Mouse (Mus musculus) embryonic facial prominence, embryonic 13.5 days (tissue): ENCODE data around the gene Cpsf3. TPM values are rescaled to one million over a fixed set of nuclear protein-coding genes. Genes with fewer than 3 reads are reported as not detected.
A peak's percentile ranks its signal among the peaks of the same experiment; 100 is the strongest.

Experiments
- ATAC-seq: fragments of 200-750 bp; cut with Nextera tagmentation; 2 replicates; pipeline ENCODE4 v1.8.0; 2017; ENCODE audit warnings: low read depth; ENCODE audit not compliant: insufficient number of reproducible peaks, insufficient read depth, low FRiP score, low TSS enrichment
- H3K27ac ChIP-seq: fragments of 300-500 bp; sonication (generic); 2 replicates; pipeline ENCODE4 v1.5.1; 2015; ENCODE audit warnings: moderate library complexity, mild to moderate bottlenecking, inconsistent platforms
- H3K27me3 ChIP-seq: fragments of 300-500 bp; sonication (generic); 2 replicates; pipeline ENCODE4 v1.6.1; 2015; ENCODE audit warnings: mild to moderate bottlenecking, inconsistent platforms
- H3K36me3 ChIP-seq: fragments of 300-500 bp; sonication (generic); 2 replicates; pipeline ENCODE4 v1.6.1; 2015; ENCODE audit warnings: mild to moderate bottlenecking, inconsistent platforms
- H3K4me1 ChIP-seq: fragments of 300-500 bp; sonication (generic); 2 replicates; pipeline ENCODE4 v1.6.1; 2015; ENCODE audit warnings: inconsistent platforms
- H3K4me2 ChIP-seq: fragments of 300-500 bp; sonication (generic); 2 replicates; pipeline ENCODE4 v1.6.1; 2015; ENCODE audit warnings: moderate library complexity, mild to moderate bottlenecking, inconsistent platforms
- H3K4me3 ChIP-seq: fragments of 300-500 bp; sonication (generic); 2 replicates; pipeline ENCODE4 v1.5.1; 2015; ENCODE audit warnings: mild to moderate bottlenecking, inconsistent platforms
- H3K9ac ChIP-seq: fragments of 300-500 bp; sonication (generic); 2 replicates; pipeline ENCODE4 v1.6.1; 2015; ENCODE audit warnings: mild to moderate bottlenecking, inconsistent platforms
- H3K9me3 ChIP-seq: fragments of 300-500 bp; sonication (generic); 2 replicates; pipeline ENCODE4 v1.6.1; 2016; ENCODE audit warnings: inconsistent platforms
- WGBS: fragments of 180-500 bp; shearing (Covaris S2); methylation state at CpG from one replicate; pipeline ENCODE4 v1.1.7; 2015; ENCODE audit warnings: mixed read lengths; 5-methylcytosine and 5-hydroxymethylcytosine counted together
- polyA plus RNA-seq: library from polyadenylated mRNA; unstranded; fragments of >200 nt; fragmentation: Nextera tagmentation; extraction: Ambion mirVana; gene quantifications from 2 replicates; pipeline ENCODE4 v1.2.1, GENCODE M21; 2015

The Cpsf3 gene
- 108 and 111 TPM in 2 replicates for polyA plus RNA-seq

GRCm38 (mm10) chr12:21284761-21285441, at the start of gene Cpsf3:
Gene Cpsf3, plus strand, starts transcription at chr12:21285391.
- Histone ChIP-seq H3K27me3 (no peaks in the 10 kb centered on the region), H3K4me2 (peak within 1 kb of the TSS; percentile 76), H3K9me3 (no peaks in the 10 kb centered on the region), H3K36me3 (peaks cover 7% of the 10 kb centered on the region), H3K4me1 (peaks cover 19% of the 10 kb centered on the region), H3K4me3 (peak within 1 kb of the TSS; percentile 83), H3K9ac (peak within 1 kb of the TSS; percentile 93), H3K27ac (peak within 1 kb of the TSS; percentile 96)
- WGBS = 54% methylated on average over 11 of the region's 11 CpGs
- no peak for ATAC-seq

- H3K4me2 ChIP-seq = no peak overlapping the region
These were observed 43.2 kb upstream of the Cpsf3 start for GRCm38 (mm10) chr12:21241965-21242364.

DNA sequence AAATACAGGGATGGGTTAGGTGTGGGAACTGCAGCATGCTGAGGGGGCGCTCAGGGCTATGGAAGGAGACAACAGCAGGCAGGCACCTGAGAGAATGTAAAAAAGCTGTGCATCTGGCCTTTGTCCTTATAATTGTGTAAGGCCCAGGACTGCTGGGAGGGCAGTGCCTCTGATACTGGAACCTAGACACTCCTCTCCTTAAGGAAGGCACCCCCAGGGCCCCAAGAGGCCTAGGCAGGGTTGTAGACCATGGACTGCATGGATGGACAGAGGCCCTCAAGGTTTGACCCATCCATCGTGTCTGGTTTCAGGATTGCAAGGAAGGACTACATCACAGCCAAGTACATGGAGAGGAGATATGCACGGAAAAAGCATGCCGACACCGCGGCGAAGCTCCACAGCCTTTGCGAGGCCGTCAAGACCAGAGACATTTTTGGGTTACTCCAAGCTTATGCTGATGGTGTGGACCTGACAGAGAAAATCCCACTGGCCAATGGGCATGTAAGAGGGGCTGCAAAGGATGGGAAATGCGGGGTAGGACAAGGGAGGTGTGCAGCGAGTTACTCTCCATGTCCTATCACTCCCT, 40.7 kb upstream of the Cpsf3 start:
- 96% methylated on average over 11 of the region's 11 CpGs for WGBS
- Histone ChIP-seq H3K4me2 (no peak overlapping the region), H3K27me3 (no peaks in the 10 kb centered on the region), H3K4me3 (no peak overlapping the region), H3K27ac (no peak overlapping the region), H3K36me3 (peaks cover 78% of the 10 kb centered on the region), H3K4me1 (no peaks in the 10 kb centered on the region), H3K9me3 (no peaks in the 10 kb centered on the region), H3K9ac (no peak overlapping the region)
- ATAC-seq = no peak

More at GRCm38 (mm10) chr12:21241965-21242364, 43.2 kb upstream of the Cpsf3 start:
- no peak for ATAC-seq
- Histone ChIP-seq H3K27ac (no peak overlapping the region), H3K36me3 (peaks cover 81% of the 10 kb centered on the region), H3K9ac (no peak overlapping the region), H3K4me3 (no peak overlapping the region), H3K4me1 (no peaks in the 10 kb centered on the region), H3K27me3 (no peaks in the 10 kb centered on the region), H3K9me3 (no peaks in the 10 kb centered on the region)
- 73% methylated on average over 3 of the region's 3 CpGs for WGBS

DNA sequence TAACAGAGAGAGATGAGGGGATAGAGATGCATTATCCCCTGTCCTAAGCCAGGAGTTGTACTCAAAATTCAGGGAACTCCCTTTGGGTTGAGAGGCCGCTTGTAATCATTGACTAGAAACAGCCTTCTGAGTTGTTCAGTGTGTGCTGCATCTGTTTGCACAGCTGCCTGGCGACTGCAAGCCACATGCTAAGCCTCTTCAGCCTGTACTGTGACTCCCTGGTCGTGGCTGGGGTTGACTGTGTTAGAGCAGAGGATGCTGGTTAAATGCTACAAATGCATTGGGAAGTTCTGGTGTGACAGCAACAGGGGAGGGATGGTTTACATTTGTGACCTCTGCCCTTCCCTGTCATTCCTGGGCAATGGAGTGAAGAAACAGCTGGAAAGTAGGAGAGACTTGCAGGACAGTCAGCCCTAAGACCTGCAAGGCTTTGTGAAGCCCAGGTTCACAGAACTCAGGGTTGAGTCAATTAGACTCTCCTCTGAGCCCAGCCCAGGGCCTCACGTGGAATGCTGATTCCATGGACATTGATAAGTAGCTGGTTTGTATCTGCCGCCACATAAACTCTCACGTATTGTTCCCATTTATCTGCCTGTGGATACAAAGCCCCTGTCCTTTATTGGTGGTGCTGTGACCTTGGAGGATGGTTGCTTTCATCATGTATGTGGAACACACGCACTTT, 37.3 kb upstream of the Cpsf3 start:
- Histone ChIP-seq H3K27ac (no peak overlapping the region), H3K9ac (no peak overlapping the region), H3K27me3 (no peaks in the 10 kb centered on the region), H3K36me3 (peaks cover 91% of the 10 kb centered on the region), H3K4me2 (no peak overlapping the region), H3K9me3 (no peaks in the 10 kb centered on the region), H3K4me3 (no peak overlapping the region), H3K4me1 (no peaks in the 10 kb centered on the region)
- no peak for ATAC-seq
- WGBS = 79% methylated on average over 7 of the region's 7 CpGs

DNA sequence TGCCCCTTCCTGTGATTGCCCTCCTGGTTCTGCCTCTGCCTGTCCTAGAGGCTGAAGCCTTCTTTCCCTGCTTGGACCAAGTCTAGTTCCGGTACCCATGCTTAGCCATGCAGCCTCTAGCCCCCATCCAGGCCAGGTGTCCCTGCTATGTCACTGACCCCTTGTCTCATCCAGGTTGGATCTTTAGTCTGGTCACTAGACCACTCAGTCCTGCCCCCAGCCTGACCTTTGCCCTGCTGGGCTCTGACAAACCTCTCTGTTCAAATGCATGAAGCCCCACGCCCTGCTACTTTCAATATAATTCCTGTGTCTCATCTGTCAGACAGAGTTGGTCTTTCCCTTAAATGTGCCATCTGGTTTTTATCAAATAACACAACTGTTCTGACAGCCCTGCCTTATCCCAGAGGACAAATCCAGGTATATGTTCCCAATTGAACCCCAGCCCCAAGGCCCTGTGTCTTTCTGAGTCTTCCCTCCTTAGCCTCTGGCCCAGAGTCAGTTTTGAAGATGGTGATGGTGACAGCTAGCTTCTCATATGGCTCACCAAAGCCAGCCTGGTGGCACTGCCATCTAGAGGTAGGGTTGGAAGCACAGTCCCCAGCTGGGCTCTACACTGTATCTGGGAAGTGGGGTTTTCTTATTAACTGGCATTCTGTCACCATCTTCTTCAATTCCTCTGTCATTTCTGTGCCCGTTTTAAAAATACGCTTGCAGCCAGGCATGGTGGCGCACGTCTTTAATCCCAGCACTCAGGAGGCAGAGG, 24.5 kb upstream of the Cpsf3 start:
- no peak overlapping the region for H3K4me3 ChIP-seq
- H3K9ac ChIP-seq = no peak overlapping the region
- H3K9me3 ChIP-seq = no peaks in the 10 kb centered on the region
- H3K4me2 ChIP-seq = no peak overlapping the region
- ATAC-seq = no peak
- no peaks in the 10 kb centered on the region for H3K4me1 ChIP-seq
- no peaks in the 10 kb centered on the region for H3K27me3 ChIP-seq
- H3K36me3 ChIP-seq = peaks cover 81% of the 10 kb centered on the region
- 80% methylated on average over 6 of the region's 6 CpGs for WGBS
- H3K27ac ChIP-seq = no peak overlapping the region

GRCm38 (mm10) chr12:21261521-21261920, 23.7 kb upstream of the Cpsf3 start:
- Histone ChIP-seq H3K9me3 (no peaks in the 10 kb centered on the region), H3K4me1 (no peaks in the 10 kb centered on the region), H3K27me3 (no peaks in the 10 kb centered on the region), H3K9ac (no peak overlapping the region), H3K4me3 (no peak overlapping the region), H3K27ac (no peak overlapping the region), H3K36me3 (peaks cover 81% of the 10 kb centered on the region), H3K4me2 (no peak overlapping the region)
- ATAC-seq = no peak
- WGBS = 74% methylated on average over 4 of the region's 4 CpGs

GRCm38 (mm10) chr12:21263256-21263655, 21.9 kb upstream of the Cpsf3 start:
- no peak overlapping the region for H3K9ac ChIP-seq
- no peak overlapping the region for H3K4me3 ChIP-seq
- no peaks in the 10 kb centered on the region for H3K4me1 ChIP-seq
- no peaks in the 10 kb centered on the region for H3K9me3 ChIP-seq
- no peak for ATAC-seq
- peaks cover 78% of the 10 kb centered on the region for H3K36me3 ChIP-seq
- 92% methylated on average over 5 of the region's 5 CpGs for WGBS
- H3K27ac ChIP-seq = no peak overlapping the region
- H3K4me2 ChIP-seq = no peak overlapping the region
- no peaks in the 10 kb centered on the region for H3K27me3 ChIP-seq

GRCm38 (mm10) chr12:21264241-21264640, 20.9 kb upstream of the Cpsf3 start:
- H3K4me2 ChIP-seq = no peak overlapping the region
- H3K4me1 ChIP-seq = no peaks in the 10 kb centered on the region
- 0 out of 2 replicates have a peak overlapping the region, but pooled peaks have one; percentile 5 for H3K27ac ChIP-seq
- no peak overlapping the region for H3K4me3 ChIP-seq
- H3K27me3 ChIP-seq = no peaks in the 10 kb centered on the region
- peaks cover 80% of the 10 kb centered on the region for H3K36me3 ChIP-seq
- H3K9ac ChIP-seq = no peak overlapping the region
- WGBS = 72% methylated on average over 5 of the region's 5 CpGs
- no peak for ATAC-seq
- H3K9me3 ChIP-seq = no peaks in the 10 kb centered on the region

- no peaks in the 10 kb centered on the region for H3K27me3 ChIP-seq
- H3K27ac ChIP-seq = no peak overlapping the region
- H3K4me1 ChIP-seq = no peaks in the 10 kb centered on the region
- WGBS = 82% methylated on average over 3 of the region's 3 CpGs
- no peaks in the 10 kb centered on the region for H3K9me3 ChIP-seq
- H3K4me3 ChIP-seq = no peak overlapping the region
- ATAC-seq = no peak
- no peak overlapping the region for H3K4me2 ChIP-seq
- no peak overlapping the region for H3K9ac ChIP-seq
- H3K36me3 ChIP-seq = peaks cover 81% of the 10 kb centered on the region
These were observed 20.2 kb upstream of the Cpsf3 start for GRCm38 (mm10) chr12:21264970-21265369.

- no peak overlapping the region for H3K27ac ChIP-seq
- no peaks in the 10 kb centered on the region for H3K4me1 ChIP-seq
- no peak overlapping the region for H3K4me2 ChIP-seq
- H3K27me3 ChIP-seq = no peaks in the 10 kb centered on the region
- no peak overlapping the region for H3K9ac ChIP-seq
- no peaks in the 10 kb centered on the region for H3K9me3 ChIP-seq
- 95% methylated on average over 4 of the region's 4 CpGs for WGBS
- H3K36me3 ChIP-seq = peaks cover 81% of the 10 kb centered on the region
- no peak for ATAC-seq
- no peak overlapping the region for H3K4me3 ChIP-seq
These were observed 19.7 kb upstream of the Cpsf3 start for GRCm38 (mm10) chr12:21265501-21265900.

DNA sequence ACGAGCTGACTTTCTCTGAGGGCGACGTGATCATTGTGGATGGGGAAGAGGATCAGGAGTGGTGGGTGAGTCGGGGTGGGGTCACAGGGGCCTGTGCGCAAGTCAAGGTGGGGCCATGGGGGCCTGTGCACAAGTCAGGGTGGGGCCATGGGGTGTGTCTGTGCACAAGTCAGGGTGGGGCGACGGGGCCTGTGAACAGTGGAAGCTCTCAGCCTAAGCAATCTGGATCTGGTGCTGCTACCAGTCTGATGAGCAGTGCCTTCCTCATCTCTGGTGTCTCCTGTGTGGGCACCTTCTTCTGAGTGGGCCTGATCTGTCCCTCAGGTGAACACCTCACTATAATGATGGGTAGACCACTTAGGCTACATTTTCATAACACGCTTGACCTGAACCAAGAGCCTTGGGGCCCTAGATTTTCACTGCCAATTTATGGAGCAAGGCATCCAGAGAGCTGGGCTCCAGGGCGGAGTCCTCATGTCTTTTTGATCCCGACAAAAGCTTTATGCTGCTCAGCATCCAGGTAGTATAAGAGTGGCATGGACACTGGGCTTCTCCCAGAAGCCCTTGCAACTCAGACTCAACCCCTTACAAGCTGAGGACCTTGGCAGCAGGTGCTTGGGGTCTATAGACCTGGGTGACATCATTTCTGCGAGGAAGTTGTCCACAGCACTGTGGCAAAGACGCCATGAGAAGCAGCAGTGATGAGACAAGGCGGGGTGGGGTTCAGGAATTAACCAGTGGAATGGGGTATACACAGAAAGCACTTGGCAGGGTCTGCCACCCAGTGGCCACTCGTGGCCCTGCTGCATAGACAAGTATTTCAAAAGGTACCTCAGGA, 19.0 kb upstream of the Cpsf3 start:
- Histone ChIP-seq H3K36me3 (peaks cover 83% of the 10 kb centered on the region), H3K4me2 (no peak overlapping the region), H3K9ac (no peak overlapping the region), H3K9me3 (no peaks in the 10 kb centered on the region), H3K4me3 (no peak overlapping the region), H3K4me1 (no peaks in the 10 kb centered on the region), H3K27me3 (no peaks in the 10 kb centered on the region), H3K27ac (no peak overlapping the region)
- 79% methylated on average over 14 of the region's 14 CpGs for WGBS
- peak; percentile 43; the same call in 1 of the 2 replicates for ATAC-seq
